Mouse (Mus musculus) embryonic fibroblast, embryonic 13.5 days (primary cell): ENCODE measurements around the gene Cubn.

Source experiments
- CTCF ChIP-seq: IDR thresholded peaks from 2 replicates; pipeline ENCODE4 v1.5.1; 2011; ENCODE audit warnings: mild to moderate bottlenecking, control low read depth, low read length, moderate library complexity, borderline replicate concordance; ENCODE audit not compliant: insufficient read depth
- POLR2A ChIP-seq: IDR thresholded peaks from 2 replicates; pipeline ENCODE4 v1.6.1; 2011; ENCODE audit warnings: low read depth, mild to moderate bottlenecking, control low read depth, low read length, moderate library complexity

- TF ChIP-seq POLR2A = no peak
- no peak for TF ChIP-seq CTCF
Measured at GRCm38 (mm10) chr2:13450470-13450869, 41.1 kb downstream of the Cubn start.
